Mouse (Mus musculus): ENCODE measurements at regions not wholly inside any gene's neighbourhood (a gene's known extent, or its start where the extent isn't known, plus 50 kb on each side); places are given as distances from the start of the nearest gene placed in this dataset.

DNA sequence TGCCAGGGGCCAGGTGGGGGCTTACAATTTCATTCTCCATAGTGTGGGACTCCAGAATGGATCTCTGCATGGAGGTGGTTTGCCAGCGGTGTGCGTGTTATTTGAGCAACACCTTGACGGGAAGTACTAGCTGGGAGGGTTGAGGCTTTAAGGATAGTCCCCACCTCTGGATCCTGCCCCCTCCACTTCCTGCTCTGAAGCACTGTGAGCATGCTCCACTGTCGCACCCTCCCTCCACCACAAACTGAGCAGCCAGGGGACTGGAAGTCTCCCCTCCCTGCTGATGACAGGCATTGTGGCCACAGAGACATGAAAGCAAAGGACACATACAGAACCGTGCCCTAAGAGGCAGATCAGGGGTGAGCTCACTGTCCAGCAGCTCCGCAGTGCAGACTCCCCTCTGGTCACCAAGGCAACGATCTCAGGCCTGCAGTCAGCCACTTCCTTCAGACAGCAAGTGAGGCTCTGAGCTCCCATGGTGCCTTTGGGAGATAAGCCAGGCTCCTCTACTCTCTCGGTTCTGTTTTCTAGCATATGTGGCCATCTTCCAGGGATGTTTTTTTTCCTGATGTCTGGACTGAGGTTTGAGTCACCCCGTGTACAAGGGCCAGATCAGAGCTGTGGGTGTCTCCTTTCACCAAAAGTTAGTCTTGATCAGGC lies 239.7 kb downstream of the Cryba4 start:
- no peaks in the 10 kb centered on the region for H3K36me3 ChIP-seq (ENCODE audit: insufficient read depth, low read length)
- WGBS: 24% methylated on average over 9 of the region's 9 CpGs
- TF ChIP-seq CTCF (IDR thresholded peaks at IDR 0.05; ENCODE audit: low read depth): no peak
- H3K4me1 ChIP-seq (ENCODE audit: insufficient read depth, low read length): 0 out of 2 replicates have a peak, but pooled peaks cover 6% of the 10 kb centered on the region
- no peak overlapping the region for H3K27ac ChIP-seq
- DNase-seq (ENCODE audit: low spot score) (peak; percentile 70), ATAC-seq (peak; percentile 89)
- no peak overlapping the region for H3K9ac ChIP-seq (replicated peaks; ENCODE audit: low read length)
- no peak overlapping the region for H3K4me2 ChIP-seq (ENCODE audit: low read depth, low read length)
- no peak overlapping the region for H3K4me3 ChIP-seq (ENCODE audit: low read length)
- H3K27me3 ChIP-seq (ENCODE audit: insufficient read depth, low read length): peaks cover 10% of the 10 kb centered on the region; the same call in 1 of the 2 replicates
- H3K9me3 ChIP-seq (ENCODE audit: low read length): no peaks in the 10 kb centered on the region

GRCm38 (mm10) chr5:112018925-112019324 lies 233.4 kb downstream of the Cryba4 start:
- H3K4me3 ChIP-seq (ENCODE audit: low read length): no peak overlapping the region
- H3K36me3 ChIP-seq (ENCODE audit: insufficient read depth, low read length): no peaks in the 10 kb centered on the region
- H3K9me3 ChIP-seq (ENCODE audit: low read length): no peaks in the 10 kb centered on the region
- no peak overlapping the region for H3K27ac ChIP-seq
- H3K9ac ChIP-seq (replicated peaks; ENCODE audit: low read length): no peak overlapping the region
- WGBS: 43% methylated on average over 7 of the region's 7 CpGs
- peaks cover 10% of the 10 kb centered on the region; the same call in 1 of the 2 replicates for H3K27me3 ChIP-seq (ENCODE audit: insufficient read depth, low read length)
- TF ChIP-seq CTCF (IDR thresholded peaks at IDR 0.05; ENCODE audit: low read depth): no peak
- DNase-seq (ENCODE audit: low spot score) (peak; percentile 53), ATAC-seq (no peak)
- H3K4me1 ChIP-seq (ENCODE audit: insufficient read depth, low read length): peaks cover 5% of the 10 kb centered on the region; the same call in 1 of the 2 replicates
- H3K4me2 ChIP-seq (ENCODE audit: low read depth, low read length): no peak overlapping the region

- Histone ChIP-seq H3K36me3 (ENCODE audit: insufficient read depth, low read length) (no peaks in the 10 kb centered on the region), H3K4me2 (ENCODE audit: low read depth, low read length) (no peak overlapping the region)
Measured at GRCm38 (mm10) chr5:112020882-112021281, 231.4 kb downstream of the Cryba4 start.

DNA sequence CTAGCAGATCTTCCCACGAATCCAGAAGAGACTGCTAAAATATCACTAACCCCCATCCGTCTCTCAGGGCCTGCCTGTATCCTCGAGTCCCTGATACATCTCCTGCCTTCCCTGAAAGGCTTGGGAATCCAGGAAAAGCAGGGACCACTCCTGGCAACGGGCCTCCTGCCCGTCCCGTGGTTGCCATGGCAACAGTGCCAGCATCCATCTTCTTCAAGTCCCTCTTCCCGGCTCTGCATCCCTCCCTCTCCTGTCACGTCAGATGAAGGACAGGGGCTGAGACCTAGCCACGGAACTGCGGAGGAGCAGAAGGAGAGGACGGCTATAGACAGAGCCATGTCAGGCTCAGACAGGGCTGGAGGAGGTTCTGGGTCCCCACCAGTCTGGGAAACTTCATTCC lies 222.4 kb downstream of the Cryba4 start:
- Histone ChIP-seq H3K36me3 (ENCODE audit: insufficient read depth, low read length) (no peaks in the 10 kb centered on the region), H3K9ac (replicated peaks; ENCODE audit: low read length) (no peak overlapping the region), H3K27me3 (ENCODE audit: insufficient read depth, low read length) (no peaks in the 10 kb centered on the region), H3K4me1 (ENCODE audit: insufficient read depth, low read length) (no peaks in the 10 kb centered on the region; the same call in 1 of the 2 replicates), H3K4me3 (ENCODE audit: low read length) (no peak overlapping the region), H3K27ac (peak overlapping the region; percentile 52; the same call in 1 of the 2 replicates), H3K9me3 (ENCODE audit: low read length) (no peaks in the 10 kb centered on the region), H3K4me2 (ENCODE audit: low read depth, low read length) (no peak overlapping the region)
- ATAC-seq (peak; percentile 83), DNase-seq (ENCODE audit: low spot score) (peak; percentile 89)
- 9% methylated on average over 11 of the region's 11 CpGs for WGBS
- TF ChIP-seq CTCF (IDR thresholded peaks at IDR 0.05; ENCODE audit: low read depth): no peak

More at GRCm38 (mm10) chr5:112020882-112021281, 231.4 kb downstream of the Cryba4 start:
- no peak for TF ChIP-seq CTCF (IDR thresholded peaks at IDR 0.05; ENCODE audit: low read depth)
- Histone ChIP-seq H3K9me3 (ENCODE audit: low read length) (no peaks in the 10 kb centered on the region), H3K4me3 (ENCODE audit: low read length) (no peak overlapping the region), H3K27me3 (ENCODE audit: insufficient read depth, low read length) (peaks cover 10% of the 10 kb centered on the region; the same call in 1 of the 2 replicates), H3K27ac (no peak overlapping the region), H3K4me1 (ENCODE audit: insufficient read depth, low read length) (peaks cover 5% of the 10 kb centered on the region; the same call in 1 of the 2 replicates), H3K9ac (replicated peaks; ENCODE audit: low read length) (no peak overlapping the region)
- ATAC-seq (peak; percentile 88), DNase-seq (ENCODE audit: low spot score) (peak; percentile 84)
- WGBS: 35% methylated on average over 2 of the region's 2 CpGs

GRCm38 (mm10) chr5:112032036-112032435 lies 220.3 kb downstream of the Cryba4 start:
- H3K4me2 ChIP-seq (ENCODE audit: low read depth, low read length): no peak overlapping the region
- ATAC-seq (no peak), DNase-seq (ENCODE audit: low spot score) (no peak)
- H3K9ac ChIP-seq (replicated peaks; ENCODE audit: low read length): no peak overlapping the region
- no peaks in the 10 kb centered on the region; the same call in 1 of the 2 replicates for H3K4me1 ChIP-seq (ENCODE audit: insufficient read depth, low read length)
- H3K27me3 ChIP-seq (ENCODE audit: insufficient read depth, low read length): no peaks in the 10 kb centered on the region
- no peaks in the 10 kb centered on the region for H3K9me3 ChIP-seq (ENCODE audit: low read length)
- TF ChIP-seq CTCF (IDR thresholded peaks at IDR 0.05; ENCODE audit: low read depth): no peak
- no peak overlapping the region for H3K27ac ChIP-seq
- H3K36me3 ChIP-seq (ENCODE audit: insufficient read depth, low read length): no peaks in the 10 kb centered on the region
- H3K4me3 ChIP-seq (ENCODE audit: low read length): no peak overlapping the region

- 60% methylated on average over 8 of the region's 8 CpGs for WGBS
Measured at GRCm38 (mm10) chr5:112035426-112035825, 216.9 kb downstream of the Cryba4 start.

GRCm38 (mm10) chr5:112037080-112037479 lies 215.2 kb downstream of the Cryba4 start:
- H3K9ac ChIP-seq (replicated peaks; ENCODE audit: low read length): no peak overlapping the region
- DNase-seq (ENCODE audit: low spot score) (no peak), ATAC-seq (no peak)
- no peak overlapping the region for H3K4me2 ChIP-seq (ENCODE audit: low read depth, low read length)
- H3K27ac ChIP-seq: no peak overlapping the region
- H3K9me3 ChIP-seq (ENCODE audit: low read length): no peaks in the 10 kb centered on the region
- peaks cover 18% of the 10 kb centered on the region for H3K4me1 ChIP-seq (ENCODE audit: insufficient read depth, low read length)
- WGBS: 81% methylated on average over 8 of the region's 8 CpGs
- no peak for TF ChIP-seq CTCF (IDR thresholded peaks at IDR 0.05; ENCODE audit: low read depth)
- no peaks in the 10 kb centered on the region for H3K36me3 ChIP-seq (ENCODE audit: insufficient read depth, low read length)
- H3K4me3 ChIP-seq (ENCODE audit: low read length): no peak overlapping the region
- H3K27me3 ChIP-seq (ENCODE audit: insufficient read depth, low read length): no peaks in the 10 kb centered on the region

More at GRCm38 (mm10) chr5:112035426-112035825, 216.9 kb downstream of the Cryba4 start:
- no peak for TF ChIP-seq CTCF (IDR thresholded peaks at IDR 0.05; ENCODE audit: low read depth)
- H3K9ac ChIP-seq (replicated peaks; ENCODE audit: low read length): no peak overlapping the region
- no peak overlapping the region for H3K4me2 ChIP-seq (ENCODE audit: low read depth, low read length)
- no peak for DNase-seq (ENCODE audit: low spot score)
- H3K27ac ChIP-seq: no peak overlapping the region
- H3K4me1 ChIP-seq (ENCODE audit: insufficient read depth, low read length): 0 out of 2 replicates have a peak, but pooled peaks cover 2% of the 10 kb centered on the region
- H3K4me3 ChIP-seq (ENCODE audit: low read length): no peak overlapping the region
- H3K9me3 ChIP-seq (ENCODE audit: low read length): no peaks in the 10 kb centered on the region
- no peaks in the 10 kb centered on the region for H3K36me3 ChIP-seq (ENCODE audit: insufficient read depth, low read length)
- no peaks in the 10 kb centered on the region for H3K27me3 ChIP-seq (ENCODE audit: insufficient read depth, low read length)
- no peak for ATAC-seq
